Mouse (Mus musculus): ENCODE measurements around the gene Nit2. TPM values are rescaled to one million over a fixed set of nuclear protein-coding genes. Genes with fewer than 3 reads are reported as not detected.

The Nit2 gene
- 10 to 100 TPM in 1 of 2 experiments, 1 to 10 TPM in 1; 9.7 to 36.8 TPM for polyA plus RNA-seq (2012; fragmentation: generic; extraction: Trizol)

GRCm38 (mm10) chr16:57166611-57167513, at the start of gene Nit2:
Gene Nit2 (minus strand): TSS chr16:57167341.

GRCm38 (mm10) chr16:57120913-57121815, 46.0 kb downstream of the Nit2 start, which contains the start of gene Tomm70a:
Gene Tomm70a (plus strand): TSS chr16:57121703.

Other genes with a start within 250 kb of the Nit2 start
- not detected for gene Lnp1, start 239.3 kb downstream of the Nit2 start, polyA plus RNA-seq (2012; fragmentation: generic; extraction: Trizol)
- gene Tmem45a2, start 96.0 kb downstream of the Nit2 start, polyA plus RNA-seq (2012; fragmentation: generic; extraction: Trizol), result under 1 TPM in 1 of 2 experiments, not detected in 1; 0.04 TPM
- 1 to 10 TPM; 1.8 to 8.9 TPM for gene Tomm70a, start 45.6 kb downstream of the Nit2 start, polyA plus RNA-seq (2012; fragmentation: generic; extraction: Trizol)
- gene Tbc1d23, start 64.2 kb upstream of the Nit2 start, polyA plus RNA-seq (2012; fragmentation: generic; extraction: Trizol), result 1 to 10 TPM in 1 of 2 experiments, under 1 TPM in 1; 0.30 to 8.0 TPM
- under 1 TPM in 1 of 2 experiments, not detected in 1; 0.02 TPM for gene Tmem30c, start 125.5 kb upstream of the Nit2 start, polyA plus RNA-seq (2012; fragmentation: generic; extraction: Trizol)
- 10 to 100 TPM in 1 of 2 experiments, 1 to 10 TPM in 1; 1.0 to 12.1 TPM for gene Filip1l, start 185.8 kb upstream of the Nit2 start, polyA plus RNA-seq (2012; fragmentation: generic; extraction: Trizol)